Mouse (Mus musculus): ENCODE data around the gene Rnf183.

The Rnf183 gene

GRCm38 (mm10) chr4:62384159-62384558, 50.9 kb downstream of the Rnf183 start:
- no peak for DNase-seq (ENCODE audit: low read depth, low spot score)

DNA sequence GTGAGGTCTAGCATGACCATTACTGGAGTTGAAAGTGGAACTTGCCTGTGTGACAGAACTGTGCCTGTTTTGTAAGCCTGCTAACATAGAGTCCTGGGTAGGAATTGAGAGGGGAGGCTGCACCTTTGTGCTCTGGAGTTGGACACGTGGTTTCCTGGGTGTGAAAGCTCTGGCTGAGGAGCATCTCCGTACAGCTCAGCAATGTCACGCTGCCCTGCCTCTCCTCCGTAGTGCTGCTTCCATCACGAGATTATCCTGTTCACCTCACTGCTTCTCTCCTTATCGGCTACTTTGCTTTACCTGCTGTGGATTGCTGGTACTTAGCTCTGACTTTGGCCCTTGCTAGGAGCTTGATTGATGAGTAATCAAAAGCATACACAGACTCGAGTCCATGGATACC, 51.3 kb downstream of the Rnf183 start:
- DNase-seq (ENCODE audit: low read depth, low spot score), result no peak

GRCm38 (mm10) chr4:62383207-62383606, 51.8 kb downstream of the Rnf183 start:
- DNase-seq (ENCODE audit: low read depth, low spot score), result no peak

DNA sequence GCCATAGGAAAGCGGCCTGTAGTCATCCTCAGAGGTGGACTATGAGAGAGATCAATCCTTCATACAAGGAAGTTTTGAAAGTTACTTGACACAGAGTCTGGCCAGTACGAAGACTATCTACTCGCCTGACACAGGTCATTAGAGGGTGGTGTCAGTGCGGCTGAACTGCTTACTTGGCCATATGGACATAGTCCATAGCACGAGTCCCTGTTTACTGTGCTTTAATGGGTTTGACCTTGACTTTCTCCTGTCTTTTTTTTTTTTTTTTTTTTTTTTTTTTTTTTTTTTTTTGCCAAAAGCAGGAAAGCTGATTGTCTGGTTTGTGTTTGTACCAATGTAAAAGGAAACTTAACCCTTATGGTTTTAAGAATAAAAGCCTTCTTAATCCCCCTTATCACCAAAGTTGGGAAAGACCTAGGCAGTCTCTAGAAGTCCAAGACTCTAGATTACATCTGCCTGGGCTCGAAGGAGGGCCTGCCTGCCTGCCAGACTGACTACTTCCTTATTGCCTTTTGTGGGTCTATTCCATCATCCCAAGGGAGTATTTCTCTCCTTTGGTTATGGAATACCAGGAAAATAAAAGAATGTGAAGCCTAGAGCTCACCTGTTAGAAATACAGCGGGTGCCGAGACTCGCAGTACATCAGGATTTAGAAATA, 55.2 kb downstream of the Rnf183 start:
- DNase-seq (ENCODE audit: low read depth, low spot score), result no peak
